Mouse (Mus musculus): Measurements from ENCODE around the gene Gm27021.

Gene Gm27021

GRCm38 (mm10) chr8:120607460-120607859 is 60.4 kb downstream of the Gm27021 start:
- DNase-seq (ENCODE audit: extremely low read depth, low read depth, low spot score): no peak

- no peak for DNase-seq (ENCODE audit: extremely low read depth, low read depth, low spot score)
Observed at GRCm38 (mm10) chr8:120602672-120603071, 65.2 kb downstream of the Gm27021 start.

GRCm38 (mm10) chr8:120599504-120599903 is 68.4 kb downstream of the Gm27021 start:
- no peak for DNase-seq (ENCODE audit: extremely low read depth, low read depth, low spot score)

GRCm38 (mm10) chr8:120598579-120598978 is 69.3 kb downstream of the Gm27021 start:
- no peak for DNase-seq (ENCODE audit: extremely low read depth, low read depth, low spot score)

- DNase-seq (ENCODE audit: extremely low read depth, low read depth, low spot score): no peak
Observed at GRCm38 (mm10) chr8:120595963-120596362, 71.9 kb downstream of the Gm27021 start.

- no peak for DNase-seq (ENCODE audit: extremely low read depth, low read depth, low spot score)
Observed at GRCm38 (mm10) chr8:120594571-120594970, 73.3 kb downstream of the Gm27021 start.

- no peak for DNase-seq (ENCODE audit: extremely low read depth, low read depth, low spot score)
Observed at GRCm38 (mm10) chr8:120591587-120592292, 76.1 kb downstream of the Gm27021 start.

GRCm38 (mm10) chr8:120589921-120590320 is 78.0 kb downstream of the Gm27021 start:
- no peak for DNase-seq (ENCODE audit: extremely low read depth, low read depth, low spot score)

- DNase-seq (ENCODE audit: extremely low read depth, low read depth, low spot score): peak; percentile 93
Observed at GRCm38 (mm10) chr8:120588908-120589771, 78.7 kb downstream of the Gm27021 start, which contains the start of gene Gins2. TSS of gene Gins2 (minus strand) at chr8:120589304.

- DNase-seq (ENCODE audit: extremely low read depth, low read depth, low spot score): no peak
Observed at GRCm38 (mm10) chr8:120585521-120585920, 82.4 kb downstream of the Gm27021 start.

GRCm38 (mm10) chr8:120581811-120582210 is 86.1 kb downstream of the Gm27021 start:
- DNase-seq (ENCODE audit: extremely low read depth, low read depth, low spot score): no peak

- DNase-seq (ENCODE audit: extremely low read depth, low read depth, low spot score): no peak
Observed at GRCm38 (mm10) chr8:120581329-120581728, 86.5 kb downstream of the Gm27021 start.

- no peak for DNase-seq (ENCODE audit: extremely low read depth, low read depth, low spot score)
Observed at GRCm38 (mm10) chr8:120580336-120581000, 87.4 kb downstream of the Gm27021 start.

GRCm38 (mm10) chr8:120577821-120578220 is 90.1 kb downstream of the Gm27021 start:
- no peak for DNase-seq (ENCODE audit: extremely low read depth, low read depth, low spot score)

GRCm38 (mm10) chr8:120575801-120576200 is 92.1 kb downstream of the Gm27021 start:
- DNase-seq (ENCODE audit: extremely low read depth, low read depth, low spot score): no peak

- no peak for DNase-seq (ENCODE audit: extremely low read depth, low read depth, low spot score)
Observed at GRCm38 (mm10) chr8:120574941-120575340, 92.9 kb downstream of the Gm27021 start.

GRCm38 (mm10) chr8:120573866-120574265 is 94.0 kb downstream of the Gm27021 start:
- no peak for DNase-seq (ENCODE audit: extremely low read depth, low read depth, low spot score)

GRCm38 (mm10) chr8:120572534-120572933 is 95.3 kb downstream of the Gm27021 start:
- DNase-seq (ENCODE audit: extremely low read depth, low read depth, low spot score): no peak

GRCm38 (mm10) chr8:120571561-120571960 is 96.3 kb downstream of the Gm27021 start:
- no peak for DNase-seq (ENCODE audit: extremely low read depth, low read depth, low spot score)

GRCm38 (mm10) chr8:120569939-120570715 is 97.8 kb downstream of the Gm27021 start:
- DNase-seq (ENCODE audit: extremely low read depth, low read depth, low spot score): no peak

- no peak for DNase-seq (ENCODE audit: extremely low read depth, low read depth, low spot score)
Observed at GRCm38 (mm10) chr8:120569123-120569522, 98.8 kb downstream of the Gm27021 start.

All from fat pad, adult 2 months (tissue).